Mouse (Mus musculus): ENCODE results near the gene Atp1b4.

DNA sequence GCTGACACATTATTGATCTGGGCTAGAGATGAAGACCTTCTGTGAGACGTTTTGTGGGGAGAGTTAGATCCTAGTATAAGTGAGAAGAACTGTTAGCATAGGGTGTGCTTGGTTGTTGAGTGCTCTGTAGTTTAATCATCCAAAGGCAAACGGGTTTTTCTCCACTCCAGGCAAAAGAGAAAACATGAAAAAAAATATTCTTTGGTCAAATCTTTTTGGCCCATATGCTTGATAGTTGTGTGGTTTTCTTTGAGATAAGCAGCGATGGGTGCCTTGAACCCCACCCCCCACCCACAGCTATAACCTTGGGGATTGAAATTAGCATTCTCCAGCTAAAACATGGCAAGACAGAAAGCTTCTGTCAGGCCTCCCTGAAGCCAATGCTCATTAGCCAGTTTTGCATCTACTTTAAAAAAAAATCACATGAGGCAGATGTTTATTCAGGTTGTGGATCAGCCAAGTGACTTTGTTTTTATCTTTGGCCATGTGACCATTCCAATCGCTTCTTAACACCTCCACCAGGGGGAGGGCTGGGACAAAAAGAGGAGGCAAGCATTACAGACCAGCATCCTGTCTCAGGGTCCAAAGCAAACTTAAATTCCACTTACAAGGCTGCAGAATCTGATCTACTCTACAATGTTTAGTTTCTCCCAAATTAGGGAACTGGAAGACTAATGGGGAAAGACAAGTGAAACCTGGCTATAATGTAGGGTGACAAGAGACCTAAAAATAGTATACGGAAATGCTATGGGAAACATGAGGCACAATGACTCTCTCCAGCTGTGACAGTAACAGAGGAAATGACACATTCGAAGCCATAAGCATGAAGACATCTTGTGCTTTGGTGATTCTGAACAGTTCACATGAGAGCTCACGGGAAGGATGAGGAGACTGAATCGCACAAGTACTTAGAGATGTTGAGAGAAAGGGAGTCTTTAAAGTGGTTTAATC is 18.6 kb downstream of the Atp1b4 start:
- TF ChIP-seq CTCF (IDR thresholded peaks at IDR 0.05; ENCODE audit: borderline replicate concordance, insufficient read depth, low read length) = no peak
- no peak for TF ChIP-seq POLR2A (IDR thresholded peaks at IDR 0.05; ENCODE audit: low read depth, low read length)
